Mouse (Mus musculus) yolk sac, embryonic 10.5 days (tissue): Measurements from ENCODE around the gene Agap1.

Source experiments
- DNase-seq: peaks from one replicate; pipeline ENCODE4 v3.0.0-alpha.2; 2017; ENCODE audit warnings: low spot score

Agap1 gene

DNA sequence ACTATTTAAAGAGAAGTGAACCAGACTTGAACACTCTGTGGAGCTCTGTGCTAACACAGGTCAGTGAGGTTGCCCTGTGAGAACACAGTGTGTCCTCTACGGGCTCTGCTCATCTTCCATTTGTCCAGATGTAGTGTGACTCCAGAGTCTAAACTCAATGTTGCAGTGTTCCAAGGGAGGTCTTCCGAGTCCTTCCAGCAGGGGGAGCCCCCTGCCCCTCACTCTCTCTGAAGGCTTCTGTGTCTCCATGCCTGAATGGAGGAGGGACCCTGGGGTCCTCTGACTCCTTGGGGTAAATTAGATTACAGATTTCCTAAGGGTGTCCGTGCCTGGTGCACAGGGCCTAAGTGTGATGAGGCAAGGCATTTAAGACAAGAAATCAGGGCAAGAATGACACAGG lies 302.9 kb downstream of the Agap1 start:
- DNase-seq = no peak

DNA sequence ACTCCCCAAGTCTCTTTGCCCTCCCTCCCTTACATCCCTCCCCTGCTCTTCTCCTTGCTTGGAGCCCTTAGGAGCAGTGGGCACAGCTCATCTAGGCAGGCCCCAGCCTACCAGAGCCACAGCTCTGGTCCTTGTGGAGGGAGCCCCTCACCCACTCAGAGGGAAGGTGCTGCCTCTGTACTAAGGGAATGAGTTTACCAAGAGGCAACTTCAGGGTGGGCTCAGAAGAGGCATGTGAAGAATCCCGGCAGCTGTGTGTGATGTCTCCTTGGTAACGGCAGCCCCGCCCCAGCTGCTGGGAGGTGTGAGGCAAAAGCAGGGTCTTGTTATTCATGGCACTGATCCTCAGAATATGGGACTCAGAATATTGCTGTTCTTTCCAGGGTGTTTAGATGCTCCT lies 309.3 kb downstream of the Agap1 start:
- DNase-seq = peak; percentile 67

DNA sequence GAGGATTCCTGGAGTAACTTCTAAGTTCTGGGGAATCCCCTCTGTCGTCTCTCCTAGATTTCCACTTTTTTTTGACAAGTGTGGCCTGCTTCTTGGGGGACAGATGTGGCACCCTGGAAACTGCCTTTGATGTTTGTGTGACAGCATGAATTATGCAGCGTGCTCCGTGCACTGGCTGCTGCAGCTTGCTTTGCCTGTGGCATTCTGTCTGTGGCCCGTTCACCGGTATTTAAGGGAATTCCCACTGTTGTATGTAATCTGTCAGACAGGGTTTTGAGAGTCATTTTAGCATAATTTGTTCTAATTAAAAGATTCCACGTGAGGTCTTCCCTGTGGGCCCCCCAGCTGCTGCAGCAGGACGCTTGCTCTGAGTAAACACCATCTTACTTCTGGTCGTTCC lies 312.3 kb downstream of the Agap1 start:
- DNase-seq = no peak

DNA sequence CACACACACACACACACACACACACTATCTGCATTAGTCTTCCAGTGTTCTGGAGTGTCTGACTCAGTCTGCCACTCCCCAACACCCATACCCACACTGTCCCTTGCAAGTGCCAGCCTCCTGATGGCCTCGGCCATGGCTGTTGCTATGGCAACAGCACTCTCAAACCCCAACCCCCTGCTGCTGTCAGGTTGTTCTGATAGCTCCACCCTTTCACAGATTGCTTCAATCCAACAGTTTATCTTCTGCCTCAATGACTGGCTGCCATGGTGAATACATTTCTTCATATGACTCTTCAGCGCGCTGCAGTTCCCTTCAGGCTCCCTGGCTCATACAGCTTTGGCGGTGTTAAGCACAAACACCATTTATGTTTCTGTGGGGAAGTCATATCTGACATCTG lies 315.0 kb downstream of the Agap1 start:
- no peak for DNase-seq

DNA sequence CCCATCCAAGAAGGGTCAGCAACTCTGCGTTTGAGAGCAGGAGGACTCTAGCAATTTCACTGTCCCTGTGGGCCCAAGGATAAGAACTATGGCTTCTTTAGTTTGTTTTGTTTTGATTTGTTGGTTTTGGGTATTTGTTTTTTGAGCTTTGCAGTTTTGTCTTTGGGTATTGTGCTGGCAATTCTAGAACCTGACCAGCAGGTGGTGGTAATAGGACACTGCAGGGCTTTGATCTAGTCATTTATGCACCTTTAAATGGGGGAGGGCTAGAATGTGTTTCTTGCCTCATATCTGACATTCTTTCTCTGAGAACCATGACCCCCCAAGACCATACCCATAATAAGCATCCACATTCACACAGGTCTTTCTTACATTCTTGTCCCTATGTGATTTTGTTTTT lies 315.7 kb downstream of the Agap1 start:
- DNase-seq = no peak

DNA sequence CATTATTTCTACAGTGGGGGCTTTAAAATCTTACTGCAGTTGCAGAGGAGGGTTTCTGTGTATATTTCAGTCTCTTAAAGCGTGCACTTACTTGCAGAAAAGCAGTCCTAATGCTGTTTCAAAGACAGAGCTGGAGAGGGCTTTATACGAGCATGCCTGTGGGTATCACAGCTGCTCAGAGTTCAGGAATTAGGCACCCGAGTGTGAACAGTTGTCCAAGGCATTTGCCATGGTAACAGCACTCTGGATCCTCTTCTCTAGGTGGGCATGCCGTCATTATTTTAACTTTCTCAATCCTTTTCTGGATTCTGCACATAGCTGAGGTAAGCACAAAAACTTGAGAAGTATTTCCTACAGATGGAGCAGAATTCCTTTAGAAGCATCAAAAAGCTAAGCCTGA lies 321.1 kb downstream of the Agap1 start:
- no peak for DNase-seq

DNA sequence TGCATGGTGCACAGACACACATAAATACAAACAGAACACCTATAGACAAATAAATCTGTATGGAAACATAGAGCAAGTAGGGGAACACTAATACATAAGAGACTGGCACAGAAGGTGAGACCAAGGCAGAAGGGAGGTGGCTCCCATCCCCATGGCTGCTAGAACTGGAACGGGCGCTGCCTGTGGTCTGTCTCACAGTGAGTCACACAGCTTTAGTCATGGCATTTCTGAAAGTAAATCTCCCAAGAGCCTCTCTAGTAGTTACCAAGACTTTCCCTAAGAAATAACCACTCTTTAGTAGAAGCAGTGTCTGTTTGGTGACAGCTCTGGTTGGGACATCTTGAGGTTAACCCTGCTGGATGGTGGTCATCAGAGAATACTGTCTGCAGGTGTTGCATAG lies 326.1 kb downstream of the Agap1 start:
- no peak for DNase-seq

DNA sequence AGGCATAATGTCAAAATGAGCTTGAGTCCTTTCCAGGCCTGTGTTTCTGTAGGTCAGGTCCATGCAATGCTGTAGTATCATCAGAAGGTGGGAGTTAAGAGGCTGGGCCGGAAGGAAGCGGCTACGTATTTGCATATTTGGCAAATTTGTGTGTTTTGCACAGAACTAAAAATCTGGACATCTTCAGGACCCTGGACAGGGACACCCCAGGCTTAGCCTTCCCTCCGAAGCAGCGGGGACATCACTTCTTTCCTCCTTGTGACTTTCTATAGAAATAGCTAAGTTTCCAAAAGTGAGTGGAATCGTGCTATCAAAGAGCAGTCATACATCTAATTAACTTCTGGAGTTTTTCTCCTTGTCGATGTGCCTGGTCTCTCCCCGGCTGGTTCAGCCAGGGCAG lies 327.3 kb downstream of the Agap1 start:
- DNase-seq = no peak

DNA sequence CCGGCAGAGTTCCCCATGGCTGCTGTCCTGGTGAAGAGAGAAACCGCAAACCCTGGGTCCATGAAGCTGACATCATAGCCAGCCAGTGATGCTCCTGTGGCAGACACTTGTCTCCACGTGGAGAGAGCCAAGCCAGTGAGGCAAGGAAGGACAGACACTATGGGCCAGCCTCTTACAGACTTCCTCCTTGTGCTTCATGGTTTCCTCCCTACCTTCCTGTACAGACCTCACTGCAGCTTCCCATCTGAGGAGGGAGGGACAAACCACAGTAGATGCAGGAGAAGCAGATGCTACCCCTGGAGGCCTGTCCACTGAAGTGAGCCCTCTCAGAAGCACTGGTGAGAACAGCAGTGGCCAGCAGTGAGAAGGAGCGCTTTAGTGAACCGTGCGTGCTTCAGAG lies 332.2 kb downstream of the Agap1 start:
- DNase-seq = no peak

DNA sequence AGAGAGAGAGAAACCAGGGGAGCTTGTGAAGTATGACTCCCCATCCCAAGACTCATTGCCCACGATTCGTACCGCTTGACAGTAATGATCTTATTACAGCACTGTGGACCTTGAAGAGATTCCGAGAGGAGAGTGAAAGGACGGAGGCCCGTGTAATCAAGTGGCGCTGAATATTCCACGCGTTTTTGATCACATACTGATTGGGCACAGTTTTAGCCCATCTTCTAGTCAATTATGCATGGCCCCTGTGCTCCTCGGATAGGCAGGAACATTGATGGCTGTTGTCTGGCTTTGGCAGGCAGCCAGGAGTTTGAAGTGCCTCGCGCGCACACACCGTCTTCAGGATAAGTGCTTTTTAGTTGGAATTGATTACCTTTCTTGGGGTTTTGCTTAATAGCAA lies 344.1 kb downstream of the Agap1 start:
- no peak for DNase-seq

DNA sequence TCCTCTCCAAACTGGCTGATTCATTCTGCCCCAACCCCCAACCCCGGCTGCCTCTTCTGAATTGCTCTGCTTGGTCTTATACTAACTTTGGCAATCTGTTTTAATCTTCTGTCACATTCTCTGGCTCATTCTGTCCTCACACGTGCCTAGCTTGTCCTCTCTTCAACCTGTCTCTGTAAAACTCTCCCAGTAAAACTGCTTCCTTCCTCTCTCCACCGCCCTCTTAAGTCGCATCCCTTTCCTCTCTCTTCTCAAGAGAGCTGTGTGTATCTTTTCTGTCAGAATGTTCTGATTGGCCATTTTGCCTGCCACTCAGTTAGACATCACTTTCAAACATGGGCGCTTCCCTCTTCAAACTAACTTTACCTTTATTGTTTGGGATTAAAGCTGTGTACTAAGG lies 346.9 kb downstream of the Agap1 start:
- no peak for DNase-seq

DNA sequence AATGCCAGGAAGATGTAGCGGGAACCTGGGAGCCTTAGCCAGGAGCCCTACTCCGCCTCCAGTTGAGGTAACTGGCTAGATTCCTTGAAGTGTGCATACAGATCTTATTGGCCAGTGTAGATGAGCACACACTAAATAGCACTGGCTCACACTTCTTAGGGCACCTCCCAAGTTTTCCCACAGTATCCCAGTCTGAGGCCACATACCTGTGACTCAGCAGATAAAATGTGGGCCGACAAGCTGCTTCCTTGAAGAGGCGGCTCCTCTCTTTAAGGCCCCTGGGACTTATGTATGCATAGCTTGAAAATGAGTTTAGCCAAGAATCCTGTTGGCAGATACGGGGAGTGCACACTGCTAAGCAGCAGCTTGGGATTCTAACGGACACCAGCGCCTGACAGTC lies 350.4 kb downstream of the Agap1 start:
- no peak for DNase-seq

DNA sequence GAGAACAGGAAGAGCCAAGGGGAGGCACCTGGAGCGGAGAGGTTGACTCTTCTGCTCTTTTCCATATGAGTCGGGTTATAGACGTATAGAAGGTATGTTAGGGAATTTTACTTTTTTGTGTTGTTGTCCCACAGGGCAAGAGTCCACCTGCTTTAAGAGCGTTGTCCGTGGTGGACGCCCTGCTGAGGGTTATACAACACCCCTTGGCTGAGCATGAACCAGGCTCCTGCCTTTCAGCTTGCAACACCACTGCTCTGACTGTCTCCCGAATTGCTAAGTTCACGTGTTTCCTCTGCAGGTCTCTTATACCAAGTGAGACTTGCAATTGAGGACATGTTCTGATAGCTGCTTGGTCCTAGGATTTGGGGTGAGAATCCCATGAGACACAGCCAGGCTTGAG lies 358.2 kb downstream of the Agap1 start:
- DNase-seq = no peak

DNA sequence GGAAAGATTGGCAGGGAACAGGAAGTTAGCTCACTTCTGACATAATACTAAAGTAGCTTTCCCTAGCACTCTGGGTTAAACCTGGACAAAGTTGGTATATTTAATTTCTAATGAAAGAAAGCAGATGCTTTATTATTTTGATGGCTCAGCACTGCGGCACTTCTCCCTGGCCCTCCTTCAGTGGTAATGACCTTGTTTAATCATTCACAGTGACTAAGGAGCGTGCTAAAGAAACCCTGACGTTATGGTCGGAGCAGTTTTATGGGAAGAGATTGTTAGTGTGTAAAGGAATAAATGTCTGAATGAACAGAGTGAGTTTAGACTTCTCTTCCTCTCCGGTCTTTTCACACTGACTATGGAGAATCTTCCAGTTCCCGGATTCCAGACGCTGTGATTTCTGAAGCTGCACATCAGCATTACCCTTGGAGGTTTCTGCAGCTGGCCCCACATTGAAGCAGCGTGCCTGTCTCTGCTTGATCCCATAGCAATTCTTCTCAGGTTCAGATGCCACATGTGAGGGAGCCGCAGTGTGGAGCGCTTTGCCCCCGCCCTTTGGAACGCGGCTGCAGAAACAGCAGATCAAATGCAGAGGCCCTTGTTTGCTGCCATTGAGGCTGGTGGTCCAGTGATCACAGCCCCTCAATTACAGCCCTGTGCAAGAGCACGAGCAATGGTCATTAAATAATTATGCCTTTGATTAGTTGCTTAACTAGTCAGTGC lies 362.0 kb downstream of the Agap1 start:
- peak; percentile 20 for DNase-seq

DNA sequence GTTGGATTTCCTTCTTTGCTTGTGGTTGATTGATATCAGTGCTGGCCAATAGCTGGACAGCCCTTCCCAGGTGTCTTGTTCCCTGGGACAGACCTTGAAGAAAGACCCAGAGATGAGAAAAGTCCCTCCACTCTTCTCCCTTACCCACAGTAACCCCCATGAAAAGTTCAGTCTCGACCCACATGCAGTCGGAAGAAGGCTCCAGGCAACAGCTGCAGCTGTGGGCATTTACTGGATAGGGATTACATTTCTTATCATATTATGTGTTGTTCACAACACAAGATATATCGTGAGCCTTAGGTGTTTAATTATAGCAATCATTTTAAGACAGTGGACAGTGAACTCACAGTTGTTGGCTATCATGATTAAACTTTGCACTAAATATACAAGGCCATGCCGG lies 367.2 kb downstream of the Agap1 start:
- no peak for DNase-seq

DNA sequence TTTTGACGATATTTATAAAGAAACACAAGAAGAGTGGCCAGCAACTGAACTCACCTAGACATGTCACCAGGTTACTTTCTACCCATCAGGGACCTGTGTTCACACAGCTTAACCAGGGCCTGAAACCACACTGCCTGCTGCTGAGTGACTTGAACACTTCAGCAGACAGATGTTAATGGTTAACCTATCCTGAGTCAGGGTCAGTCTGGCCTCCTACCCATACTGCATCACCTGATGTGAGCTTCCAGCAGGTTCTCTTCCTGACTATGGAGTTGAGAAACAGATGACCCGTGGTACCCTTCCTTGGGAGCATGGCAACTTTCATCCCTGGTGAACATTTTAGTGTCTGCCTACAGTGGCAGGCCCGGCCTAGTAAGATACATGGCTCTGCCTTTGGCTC lies 367.8 kb downstream of the Agap1 start:
- DNase-seq = peak; percentile 77

DNA sequence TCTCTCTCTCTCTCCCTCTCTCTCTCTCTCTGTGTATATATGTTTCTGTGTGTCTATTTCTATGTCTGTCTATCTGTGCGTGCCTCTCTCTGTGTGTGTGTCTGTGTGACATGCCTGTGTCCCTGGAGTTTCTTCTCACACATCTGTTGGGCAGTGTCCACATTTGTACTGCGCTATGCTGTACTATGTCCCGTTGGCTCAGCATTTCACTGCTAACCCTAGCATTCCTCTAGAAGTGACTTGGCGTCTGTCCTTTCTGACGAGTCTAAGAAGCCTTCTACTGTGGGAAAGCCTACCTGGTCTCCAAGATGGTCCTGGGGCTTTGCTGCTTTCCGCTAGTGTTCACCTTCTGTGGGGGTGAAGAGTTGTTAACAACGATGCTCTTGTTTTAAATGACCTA lies 368.4 kb downstream of the Agap1 start:
- peak; percentile 32 for DNase-seq

DNA sequence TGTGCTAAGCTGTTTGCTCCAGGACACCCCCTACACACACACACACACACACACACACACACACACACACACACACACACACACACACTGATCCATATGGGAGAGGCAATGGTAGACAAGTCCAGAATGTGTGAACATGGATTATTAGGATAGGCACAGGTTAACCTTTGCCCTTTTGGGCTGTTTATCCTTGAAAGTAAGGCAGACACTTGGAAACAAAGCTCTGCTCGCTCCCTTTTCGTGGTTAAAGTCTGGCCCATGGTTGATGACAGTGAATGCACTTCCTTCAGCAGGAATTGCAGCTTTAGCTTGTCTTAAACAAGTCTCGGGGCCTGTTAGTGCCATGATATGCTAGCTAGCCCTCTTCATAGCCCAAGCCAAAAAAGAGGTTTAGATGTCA lies 372.4 kb downstream of the Agap1 start:
- DNase-seq = peak; percentile 62

DNA sequence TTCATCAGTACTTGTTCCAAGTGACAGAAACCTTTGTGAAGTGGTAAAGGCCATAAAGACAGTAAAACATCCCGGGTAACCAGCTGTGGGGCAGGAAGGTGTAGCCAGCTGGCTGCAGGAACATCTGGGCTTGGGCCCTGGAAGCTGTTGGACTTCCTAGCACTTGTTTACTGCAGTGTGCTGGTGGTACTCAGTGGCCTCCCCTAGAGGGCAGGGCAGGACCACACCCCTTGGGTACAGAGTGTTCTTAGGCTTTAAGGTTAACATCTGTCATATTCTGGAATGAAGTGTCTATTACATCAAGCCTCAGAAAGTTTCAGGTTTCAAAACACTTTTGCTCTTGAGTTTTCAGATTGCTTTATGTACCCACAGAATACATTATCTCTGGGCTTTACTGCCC lies 376.5 kb downstream of the Agap1 start:
- no peak for DNase-seq

DNA sequence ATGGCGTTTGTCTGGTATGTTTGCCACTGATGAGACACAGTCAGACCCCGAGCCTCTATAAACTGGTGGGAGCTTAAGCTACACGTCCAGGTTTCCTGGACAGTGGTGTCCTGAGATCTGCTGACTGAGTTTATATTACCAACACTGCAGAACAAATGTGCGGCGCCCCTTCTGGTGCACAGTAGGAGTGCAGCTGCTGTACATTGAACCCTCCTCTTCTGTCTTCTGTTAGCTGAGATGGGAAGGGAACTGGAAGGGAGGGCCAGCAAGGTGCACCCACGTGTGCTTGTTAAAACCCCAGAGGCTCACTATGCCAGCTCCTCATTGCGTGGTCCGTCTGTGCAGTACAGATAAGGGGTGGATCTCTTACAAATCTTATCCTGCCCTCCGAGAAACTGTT lies 389.5 kb downstream of the Agap1 start:
- DNase-seq = no peak

DNA sequence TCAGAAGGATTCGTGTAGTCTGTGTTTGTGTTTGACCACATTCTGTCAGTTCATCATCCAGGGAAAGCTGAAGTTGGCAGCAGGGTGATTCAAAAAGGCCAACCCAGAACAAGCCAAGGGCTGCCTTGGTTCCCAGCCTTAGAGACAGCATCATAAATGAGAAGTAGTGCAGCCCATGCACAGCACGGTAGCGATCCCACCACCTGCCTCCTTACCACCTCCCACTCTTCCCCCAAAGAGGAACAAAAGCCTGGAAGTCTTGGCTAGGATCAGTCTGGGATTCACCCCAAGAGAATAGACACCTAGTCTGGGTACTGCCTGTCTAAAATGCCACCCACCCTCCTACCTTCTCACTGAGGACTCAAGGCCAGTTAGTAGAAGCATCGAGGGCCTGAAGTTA lies 390.9 kb downstream of the Agap1 start:
- no peak for DNase-seq

DNA sequence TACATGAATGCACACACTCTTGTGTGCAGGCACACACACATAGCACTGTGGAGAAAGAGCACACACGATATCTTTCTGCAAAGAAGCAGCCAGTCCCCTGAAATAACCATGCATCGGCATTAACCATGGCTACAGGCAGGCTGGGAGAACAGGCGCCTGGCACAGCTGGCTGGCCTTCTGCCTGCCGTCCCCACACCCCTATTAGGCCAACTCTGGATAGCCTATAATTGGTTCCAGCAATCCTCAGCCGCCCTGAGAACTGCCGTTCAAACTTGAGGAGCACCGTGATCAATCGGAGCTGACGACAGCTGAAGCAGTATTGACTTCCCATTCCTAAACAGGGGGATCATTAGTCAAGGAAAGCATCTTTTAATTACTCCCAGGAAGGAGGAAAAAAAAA lies 391.5 kb downstream of the Agap1 start:
- DNase-seq = no peak

DNA sequence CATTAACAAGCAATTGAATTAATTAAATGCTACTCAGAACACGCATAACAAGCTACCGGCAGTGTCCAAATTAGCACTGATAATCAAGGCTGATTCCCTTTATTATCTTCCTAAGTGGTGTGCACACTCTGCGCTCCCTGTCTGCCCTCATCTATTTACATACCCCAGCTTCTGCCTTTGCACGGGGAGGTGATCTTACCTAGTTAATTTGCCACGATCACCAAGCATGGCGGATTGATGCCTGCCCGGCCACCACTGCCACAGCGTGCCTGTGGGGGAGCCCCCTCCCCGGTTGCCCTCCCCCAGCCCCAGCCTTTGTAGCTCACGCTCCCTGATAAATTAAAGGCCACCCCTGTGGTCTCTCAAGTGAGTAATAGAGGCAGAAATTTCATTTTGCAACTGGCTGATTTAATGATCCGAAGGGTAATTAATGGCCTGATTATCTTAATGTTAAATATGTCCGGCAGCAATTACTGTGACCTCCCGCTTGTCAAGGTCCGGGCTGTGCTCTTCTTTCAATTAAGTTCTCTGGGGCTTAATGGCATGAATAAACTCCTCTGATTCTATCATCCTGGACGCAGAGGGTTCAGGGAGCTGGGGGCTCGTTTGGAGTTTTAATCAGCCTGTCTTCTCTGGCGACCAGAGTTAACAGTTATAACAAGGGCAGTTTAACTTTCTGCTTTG lies 393.9 kb downstream of the Agap1 start:
- no peak for DNase-seq
